Mouse (Mus musculus) embryonic facial prominence, embryonic 12.5 days (tissue): Measurements from ENCODE around the gene Brpf1. TPM values are rescaled to one million over a fixed set of nuclear protein-coding genes. Genes with fewer than 3 reads are reported as not detected.

Experiments used
- ATAC-seq: fragments of 200-750 bp; cut with Nextera tagmentation; 2 replicates; pipeline ENCODE4 v1.8.0; 2017; ENCODE audit not compliant: insufficient number of reproducible peaks, insufficient read depth, low FRiP score, low TSS enrichment
- H3K27ac ChIP-seq: fragments of 300-500 bp; sonication (generic); 2 replicates; pipeline ENCODE4 v1.5.1; 2016; ENCODE audit warnings: mild to moderate bottlenecking
- H3K27me3 ChIP-seq: fragments of 300-500 bp; sonication (generic); 2 replicates; pipeline ENCODE4 v1.6.1; 2016; ENCODE audit warnings: mild to moderate bottlenecking, moderate library complexity
- H3K36me3 ChIP-seq: fragments of 300-500 bp; sonication (generic); 2 replicates; pipeline ENCODE4 v1.6.1; 2016; ENCODE audit warnings: mild to moderate bottlenecking
- H3K4me1 ChIP-seq: fragments of 300-500 bp; sonication (generic); 2 replicates; pipeline ENCODE4 v1.6.1; 2016
- H3K4me2 ChIP-seq: fragments of 300-500 bp; sonication (generic); replicated peaks from 2 replicates; pipeline ENCODE4 v1.6.1; 2016; ENCODE audit warnings: mild to moderate bottlenecking, moderate library complexity
- H3K4me3 ChIP-seq: fragments of 300-500 bp; sonication (generic); 2 replicates; pipeline ENCODE4 v1.5.1; 2016; ENCODE audit warnings: mild to moderate bottlenecking
- H3K9ac ChIP-seq: fragments of 300-500 bp; sonication (generic); 2 replicates; pipeline ENCODE4 v1.6.1; 2016; ENCODE audit warnings: mild to moderate bottlenecking, moderate library complexity
- H3K9me3 ChIP-seq: fragments of 300-500 bp; sonication (generic); 2 replicates; pipeline ENCODE4 v1.6.1; 2016; ENCODE audit warnings: mild to moderate bottlenecking, moderate library complexity
- WGBS: fragments of 180-500 bp; shearing (Covaris S2); methylation state at CpG from one replicate; pipeline ENCODE4 v1.1.7; 2016; 5-methylcytosine and 5-hydroxymethylcytosine counted together
- polyA plus RNA-seq: library from polyadenylated mRNA; unstranded; fragments of >200 nt; fragmentation: Nextera tagmentation; extraction: Ambion mirVana; gene quantifications from 2 replicates; pipeline ENCODE4 v1.2.1, GENCODE M21; 2016

The Brpf1 gene
- polyA plus RNA-seq, 1 experiment from 2014 or later, result 28.9 TPM

- peaks cover 7% of the 10 kb centered on the region; the same call in 1 of the 2 replicates for H3K4me1 ChIP-seq
- H3K9me3 ChIP-seq, result no peaks in the 10 kb centered on the region
- H3K4me2 ChIP-seq, result no peak overlapping the region; the same call in 1 of the 2 replicates
- no peak overlapping the region for H3K4me3 ChIP-seq
- H3K27ac ChIP-seq, result no peak overlapping the region
- ATAC-seq, result no peak
- 7% methylated on average over 6 of the region's 6 CpGs for WGBS
- no peak overlapping the region for H3K9ac ChIP-seq
- H3K27me3 ChIP-seq, result peaks cover 46% of the 10 kb centered on the region
- H3K36me3 ChIP-seq, result peaks cover 5% of the 10 kb centered on the region; the same call in 1 of the 2 replicates
Observed at GRCm38 (mm10) chr6:113283500-113283899, 23.4 kb upstream of the Brpf1 start.

- Histone ChIP-seq H3K36me3 (peaks cover 5% of the 10 kb centered on the region; the same call in 1 of the 2 replicates), H3K27ac (no peak overlapping the region), H3K9ac (no peak overlapping the region), H3K4me2 (no peak overlapping the region), H3K4me1 (peaks cover 7% of the 10 kb centered on the region; the same call in 1 of the 2 replicates), H3K4me3 (no peak overlapping the region), H3K9me3 (no peaks in the 10 kb centered on the region), H3K27me3 (peaks cover 48% of the 10 kb centered on the region)
- WGBS, result 74% methylated on average over 3 of the region's 3 CpGs
- ATAC-seq, result no peak
Observed at GRCm38 (mm10) chr6:113284931-113285330, 22.0 kb upstream of the Brpf1 start.

DNA sequence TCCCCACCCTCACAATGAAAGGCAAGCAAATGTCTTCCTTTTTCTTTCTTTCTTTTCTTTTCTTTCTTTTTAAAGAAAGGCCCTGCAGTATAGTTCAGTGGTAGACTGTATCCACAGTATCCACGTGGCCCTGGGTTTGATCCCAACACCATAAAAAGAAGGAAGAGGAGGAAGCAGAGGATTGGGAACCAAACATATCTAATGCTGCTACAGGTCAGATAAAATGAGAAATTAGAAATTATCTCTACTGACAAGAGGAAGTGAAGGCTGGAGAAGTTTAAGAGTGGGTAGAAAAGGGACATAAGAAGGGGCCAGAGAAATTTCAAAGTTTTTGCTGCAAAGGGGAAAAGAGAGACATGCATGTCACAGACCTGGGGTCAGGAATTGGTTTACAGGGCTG, 20.6 kb upstream of the Brpf1 start:
- no peak overlapping the region for H3K27ac ChIP-seq
- WGBS, result 55% methylated on average over 1 of the region's 1 CpGs
- no peaks in the 10 kb centered on the region for H3K36me3 ChIP-seq
- H3K27me3 ChIP-seq, result peaks cover 47% of the 10 kb centered on the region
- H3K4me2 ChIP-seq, result no peak overlapping the region
- ATAC-seq, result no peak
- no peak overlapping the region for H3K4me3 ChIP-seq
- H3K4me1 ChIP-seq, result peaks cover 7% of the 10 kb centered on the region; the same call in 1 of the 2 replicates
- H3K9me3 ChIP-seq, result no peaks in the 10 kb centered on the region
- H3K9ac ChIP-seq, result no peak overlapping the region

DNA sequence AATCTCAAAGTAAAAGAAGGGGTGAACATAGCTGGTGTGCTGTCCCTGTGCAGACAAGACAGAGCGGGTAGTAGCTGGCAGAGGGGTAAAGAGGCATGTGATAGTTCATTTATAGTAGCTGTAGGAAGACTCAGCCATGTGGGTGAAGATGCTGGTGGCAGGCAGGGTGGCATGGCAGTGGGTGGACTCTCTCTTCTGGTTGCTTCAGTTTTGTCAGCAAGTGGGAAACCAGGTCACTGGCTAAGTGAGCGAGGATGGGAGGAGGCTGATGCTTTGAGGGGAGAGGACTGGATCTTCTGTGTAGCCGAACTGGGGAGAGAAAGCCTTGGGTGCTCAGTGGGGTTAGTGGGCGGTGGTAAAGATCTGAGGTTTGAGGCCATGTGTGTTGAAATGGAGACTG, 19.7 kb upstream of the Brpf1 start:
- H3K4me3 ChIP-seq, result no peak overlapping the region
- H3K27me3 ChIP-seq, result peaks cover 38% of the 10 kb centered on the region
- no peaks in the 10 kb centered on the region for H3K9me3 ChIP-seq
- H3K27ac ChIP-seq, result no peak overlapping the region
- no peak overlapping the region for H3K9ac ChIP-seq
- no peaks in the 10 kb centered on the region for H3K36me3 ChIP-seq
- ATAC-seq, result no peak
- WGBS, result 77% methylated on average over 4 of the region's 4 CpGs
- H3K4me2 ChIP-seq, result no peak overlapping the region
- 0 out of 2 replicates have a peak, but pooled peaks cover 5% of the 10 kb centered on the region for H3K4me1 ChIP-seq

DNA sequence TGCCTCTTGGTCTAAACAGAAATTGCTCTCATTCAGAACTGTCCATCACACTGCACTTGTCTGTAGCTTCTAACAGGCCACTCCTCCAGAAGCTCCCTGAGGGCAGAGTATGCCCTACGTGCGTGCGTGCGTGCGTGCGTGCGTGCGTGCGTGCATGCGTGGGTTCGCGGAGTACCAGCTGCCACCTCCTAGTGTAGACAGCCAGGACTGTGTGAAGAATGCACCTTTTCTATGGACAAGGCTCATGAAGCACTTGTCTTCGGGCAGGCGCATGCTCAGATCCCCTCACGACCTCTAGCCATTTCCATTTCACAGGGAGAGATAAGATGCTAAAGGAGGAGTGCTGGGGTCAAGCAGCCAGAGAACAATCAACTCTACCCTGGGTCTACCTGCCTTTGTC, 17.6 kb upstream of the Brpf1 start:
- no peaks in the 10 kb centered on the region for H3K4me1 ChIP-seq
- no peak for ATAC-seq
- H3K36me3 ChIP-seq, result no peaks in the 10 kb centered on the region
- no peak overlapping the region for H3K4me2 ChIP-seq
- H3K27me3 ChIP-seq, result peaks cover 17% of the 10 kb centered on the region
- H3K4me3 ChIP-seq, result no peak overlapping the region
- H3K9me3 ChIP-seq, result no peaks in the 10 kb centered on the region
- H3K9ac ChIP-seq, result no peak overlapping the region
- H3K27ac ChIP-seq, result no peak overlapping the region
- 94% methylated on average over 15 of the region's 15 CpGs for WGBS

DNA sequence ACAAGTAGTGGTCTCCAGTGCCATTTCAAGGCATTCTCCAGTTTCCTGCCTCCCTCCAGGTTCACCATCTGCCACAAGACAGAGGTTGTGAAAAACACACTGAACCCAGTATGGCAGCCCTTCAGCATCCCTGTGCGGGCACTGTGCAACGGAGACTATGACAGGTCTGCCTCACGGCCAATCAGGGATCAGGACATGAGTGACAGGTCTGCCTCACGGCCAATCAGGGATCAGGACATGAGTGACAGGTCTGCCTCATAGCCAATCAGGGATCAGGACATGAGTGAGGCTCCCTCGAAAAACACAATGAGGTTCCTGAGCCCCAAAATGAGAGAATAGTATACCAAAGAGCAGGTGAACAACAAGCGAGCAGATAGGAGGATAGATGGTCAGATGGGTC, 16.6 kb upstream of the Brpf1 start:
- Histone ChIP-seq H3K9me3 (no peaks in the 10 kb centered on the region), H3K4me1 (no peaks in the 10 kb centered on the region), H3K4me2 (no peak overlapping the region), H3K4me3 (no peak overlapping the region), H3K36me3 (no peaks in the 10 kb centered on the region), H3K9ac (no peak overlapping the region), H3K27ac (no peak overlapping the region), H3K27me3 (0 out of 2 replicates have a peak, but pooled peaks cover 8% of the 10 kb centered on the region)
- WGBS, result 70% methylated on average over 6 of the region's 6 CpGs
- ATAC-seq, result no peak

GRCm38 (mm10) chr6:113292938-113293337, 14.0 kb upstream of the Brpf1 start:
- 68% methylated on average over 5 of the region's 5 CpGs for WGBS
- H3K4me1 ChIP-seq, result no peaks in the 10 kb centered on the region
- 0 out of 2 replicates have a peak, but pooled peaks cover 2% of the 10 kb centered on the region for H3K27me3 ChIP-seq
- ATAC-seq, result no peak
- no peak overlapping the region for H3K4me2 ChIP-seq
- H3K36me3 ChIP-seq, result no peaks in the 10 kb centered on the region
- no peaks in the 10 kb centered on the region for H3K9me3 ChIP-seq
- H3K27ac ChIP-seq, result no peak overlapping the region
- no peak overlapping the region for H3K9ac ChIP-seq
- no peak overlapping the region for H3K4me3 ChIP-seq

DNA sequence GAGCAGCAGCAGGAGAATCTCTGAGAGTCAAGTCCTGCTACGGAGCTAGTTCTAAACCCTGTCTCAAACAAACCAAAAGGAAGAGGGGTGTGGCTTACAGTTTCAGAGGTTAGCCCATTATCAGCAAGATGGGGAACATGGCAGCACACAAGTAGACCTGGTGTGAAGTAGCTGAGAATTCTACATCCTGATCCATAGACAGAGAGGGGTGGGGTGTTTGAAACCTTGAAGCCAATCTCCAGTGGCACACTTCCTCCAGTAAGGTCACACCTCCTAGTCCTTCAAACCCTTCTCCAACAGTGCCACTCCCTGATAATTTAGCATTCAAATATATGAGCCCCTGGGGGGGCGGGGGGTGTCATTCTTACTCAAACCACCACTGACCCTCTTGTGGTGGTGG, 10.9 kb upstream of the Brpf1 start:
- Histone ChIP-seq H3K27me3 (no peaks in the 10 kb centered on the region), H3K4me1 (0 out of 2 replicates have a peak, but pooled peaks cover 3% of the 10 kb centered on the region), H3K9ac (no peak overlapping the region), H3K36me3 (no peaks in the 10 kb centered on the region), H3K4me3 (no peak overlapping the region), H3K4me2 (no peak overlapping the region), H3K27ac (no peak overlapping the region), H3K9me3 (no peaks in the 10 kb centered on the region)
- 74% methylated on average over 2 of the region's 2 CpGs for WGBS
- ATAC-seq, result no peak

GRCm38 (mm10) chr6:113296639-113297038, 10.3 kb upstream of the Brpf1 start:
- ATAC-seq, result no peak
- H3K36me3 ChIP-seq, result no peaks in the 10 kb centered on the region
- no peak overlapping the region for H3K9ac ChIP-seq
- H3K4me2 ChIP-seq, result no peak overlapping the region
- 0 out of 2 replicates have a peak, but pooled peaks cover 3% of the 10 kb centered on the region for H3K4me1 ChIP-seq
- H3K4me3 ChIP-seq, result no peak overlapping the region
- 64% methylated on average over 4 of the region's 4 CpGs for WGBS
- no peaks in the 10 kb centered on the region for H3K27me3 ChIP-seq
- H3K9me3 ChIP-seq, result no peaks in the 10 kb centered on the region
- no peak overlapping the region for H3K27ac ChIP-seq

GRCm38 (mm10) chr6:113301350-113301749, 5.6 kb upstream of the Brpf1 start:
- 76% methylated on average over 5 of the region's 5 CpGs for WGBS
- no peak overlapping the region for H3K4me2 ChIP-seq
- H3K27ac ChIP-seq, result no peak overlapping the region
- peaks cover 8% of the 10 kb centered on the region; the same call in 1 of the 2 replicates for H3K4me1 ChIP-seq
- H3K27me3 ChIP-seq, result 0 out of 2 replicates have a peak, but pooled peaks cover 3% of the 10 kb centered on the region
- no peaks in the 10 kb centered on the region for H3K36me3 ChIP-seq
- no peak for ATAC-seq
- H3K9me3 ChIP-seq, result no peaks in the 10 kb centered on the region
- no peak overlapping the region for H3K4me3 ChIP-seq
- no peak overlapping the region for H3K9ac ChIP-seq

GRCm38 (mm10) chr6:113302258-113302657, 4.7 kb upstream of the Brpf1 start:
- Histone ChIP-seq H3K9me3 (no peaks in the 10 kb centered on the region), H3K4me2 (no peak overlapping the region), H3K27ac (no peak overlapping the region), H3K4me1 (peaks cover 8% of the 10 kb centered on the region; the same call in 1 of the 2 replicates), H3K27me3 (0 out of 2 replicates have a peak, but pooled peaks cover 3% of the 10 kb centered on the region), H3K36me3 (no peaks in the 10 kb centered on the region), H3K9ac (no peak overlapping the region), H3K4me3 (no peak overlapping the region)
- no peak for ATAC-seq
- WGBS, result 27% methylated on average over 3 of the region's 3 CpGs

GRCm38 (mm10) chr6:113306322-113306985, 483 bp upstream of the Brpf1 start:
- peaks cover 16% of the 10 kb centered on the region for H3K36me3 ChIP-seq
- ATAC-seq, result peak; percentile 99
- peak overlapping the region; percentile 95 for H3K4me2 ChIP-seq
- peak overlapping the region; percentile 96 for H3K27ac ChIP-seq
- no peaks in the 10 kb centered on the region for H3K9me3 ChIP-seq
- under 1% methylated on average over 44 of the region's 50 CpGs for WGBS
- H3K4me3 ChIP-seq, result peak overlapping the region; percentile 99
- peak overlapping the region; percentile 98 for H3K9ac ChIP-seq
- peaks cover 16% of the 10 kb centered on the region for H3K4me1 ChIP-seq
- H3K27me3 ChIP-seq, result 0 out of 2 replicates have a peak, but pooled peaks cover 3% of the 10 kb centered on the region
